Mouse (Mus musculus): ENCODE results near the gene Pepd. TPM values are rescaled to one million over a fixed set of nuclear protein-coding genes. Genes with fewer than 3 reads are reported as not detected.

The Pepd gene
- polyA plus RNA-seq, 1 experiment = 82.9 TPM

DNA sequence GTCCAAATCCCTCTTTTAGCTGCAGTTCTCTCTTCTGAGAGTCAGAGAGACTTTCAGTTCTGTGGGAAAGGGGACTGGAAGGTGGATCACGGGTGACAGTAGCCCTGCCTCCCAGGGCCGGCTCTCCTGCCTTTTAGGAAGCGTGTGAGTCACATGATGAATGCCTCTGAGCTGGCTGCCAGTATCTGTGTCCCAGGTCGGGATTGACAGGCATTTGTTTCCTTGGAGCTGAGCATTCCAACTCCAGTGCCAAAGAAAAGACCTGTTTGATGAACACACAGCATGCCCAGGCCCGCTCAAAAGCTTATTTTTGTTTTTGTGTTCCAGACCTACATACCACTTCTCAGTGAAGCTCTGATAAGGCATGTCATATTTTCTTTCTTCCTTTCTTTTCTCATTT lies 164.5 kb downstream of the Pepd start:
- Histone ChIP-seq H3K27me3 (ENCODE audit: control insufficient read depth, insufficient read depth, insufficient read length) (no peaks in the 10 kb centered on the region), H3K4me3 (ENCODE audit: insufficient read depth, poor library complexity, severe bottlenecking) (no peak overlapping the region), H3ac (ENCODE audit: control insufficient read depth, insufficient read length, low read depth) (no peak overlapping the region), H3K36me3 (ENCODE audit: control insufficient read depth, insufficient read depth) (no peaks in the 10 kb centered on the region), H3K79me3 (ENCODE audit: low read depth) (no peaks in the 10 kb centered on the region), H3K79me2 (ENCODE audit: control insufficient read depth, insufficient read depth) (no peaks in the 10 kb centered on the region)
- TF ChIP-seq MYOG (IDR thresholded peaks at IDR 0.05; ENCODE audit: control insufficient read depth, extremely low read depth, insufficient read length) = no peak
- no peak for TF ChIP-seq MYOD1 (IDR thresholded peaks at IDR 0.05; ENCODE audit: control insufficient read depth, insufficient read length, low read depth)
- TF ChIP-seq CTCF (IDR thresholded peaks at IDR 0.05; ENCODE audit: control insufficient read depth, insufficient read depth, insufficient read length) = no peak
- TF ChIP-seq FOSL1 (IDR thresholded peaks at IDR 0.05; ENCODE audit: insufficient read depth, low read length, poor library complexity, severe bottlenecking) = no peak
- no peak for TF ChIP-seq CEBPB (IDR thresholded peaks at IDR 0.05; ENCODE audit: low read depth)
- TF ChIP-seq USF1 (IDR thresholded peaks at IDR 0.05; ENCODE audit: low read depth) = no peak
- TF ChIP-seq MAX (IDR thresholded peaks at IDR 0.05) = no peak

DNA sequence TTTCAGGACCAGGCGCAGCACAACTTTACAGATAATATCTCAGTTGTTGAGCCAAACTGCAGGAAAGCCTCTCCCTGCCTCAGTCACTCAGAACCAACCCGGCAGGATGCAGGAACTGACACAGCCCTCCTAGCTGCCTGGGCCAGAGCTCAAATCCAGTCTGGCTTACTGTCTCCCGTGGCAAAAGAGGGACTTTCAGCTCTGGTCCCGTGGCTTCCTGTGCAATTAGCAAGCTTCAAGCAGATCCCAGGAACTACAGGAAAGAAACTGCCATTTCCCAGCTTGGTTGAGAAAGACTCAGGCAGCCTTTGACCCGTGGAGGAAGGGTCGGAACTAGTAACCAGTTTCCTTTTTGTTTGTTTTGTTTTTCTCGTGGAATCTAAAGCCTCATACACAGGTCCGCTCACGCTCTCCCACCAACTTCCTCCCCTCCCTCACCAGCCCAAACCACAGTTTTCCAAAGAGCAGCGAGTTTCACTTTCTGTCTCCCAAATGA lies 168.7 kb downstream of the Pepd start:
- Histone ChIP-seq H3K4me3 (ENCODE audit: insufficient read depth, poor library complexity, severe bottlenecking) (no peak overlapping the region), H3K79me2 (ENCODE audit: control insufficient read depth, insufficient read depth) (no peaks in the 10 kb centered on the region)
- TF ChIP-seq USF1 (IDR thresholded peaks at IDR 0.05; ENCODE audit: low read depth) (no peak), CEBPB (IDR thresholded peaks at IDR 0.05; ENCODE audit: low read depth) (no peak), MYOD1 (IDR thresholded peaks at IDR 0.05; ENCODE audit: control insufficient read depth, insufficient read length, low read depth) (no peak), FOSL1 (IDR thresholded peaks at IDR 0.05; ENCODE audit: insufficient read depth, low read length, poor library complexity, severe bottlenecking) (no peak), MAX (IDR thresholded peaks at IDR 0.05) (no peak), CTCF (IDR thresholded peaks at IDR 0.05; ENCODE audit: control insufficient read depth, insufficient read depth, insufficient read length) (no peak), MYOG (IDR thresholded peaks at IDR 0.05; ENCODE audit: control insufficient read depth, extremely low read depth, insufficient read length) (no peak)

DNA sequence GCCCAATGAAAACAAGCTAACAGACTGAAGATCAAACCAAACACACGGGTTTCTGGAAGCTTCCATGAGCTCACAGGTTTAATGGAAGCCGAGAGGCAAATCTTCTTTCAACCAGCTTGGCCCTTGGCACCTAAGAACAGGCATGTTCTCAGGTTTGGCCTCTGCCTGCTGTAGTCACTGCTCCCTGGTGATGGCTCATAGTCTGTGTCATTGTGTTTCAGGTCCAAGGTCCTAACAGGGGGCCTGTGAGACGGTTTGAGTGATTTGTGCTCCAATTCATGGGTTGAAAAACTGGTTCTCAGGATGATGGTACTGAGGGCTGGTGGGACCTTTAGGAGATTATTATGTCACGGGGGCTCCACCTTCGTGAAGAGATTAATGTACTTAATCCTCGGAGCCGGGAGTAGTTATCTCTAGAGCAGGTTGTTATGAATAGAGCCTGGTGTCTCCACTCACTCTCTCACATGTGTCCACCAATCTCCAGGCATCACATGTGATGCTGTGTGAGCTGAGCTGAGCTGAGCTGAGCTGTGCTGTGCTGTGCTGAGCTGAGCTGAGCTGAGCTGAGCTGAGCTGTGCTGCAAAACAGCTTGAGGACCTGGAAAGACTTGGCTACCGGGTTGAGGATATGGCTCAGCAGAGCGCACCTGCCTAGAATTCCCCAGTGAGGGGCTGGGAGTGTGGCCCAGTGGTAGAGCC lies 169.4 kb downstream of the Pepd start:
- Histone ChIP-seq H3K79me2 (ENCODE audit: control insufficient read depth, insufficient read depth) (no peaks in the 10 kb centered on the region), H3K36me3 (ENCODE audit: control insufficient read depth, insufficient read depth) (no peaks in the 10 kb centered on the region), H3K4me3 (ENCODE audit: insufficient read depth, poor library complexity, severe bottlenecking) (no peak overlapping the region), H3ac (ENCODE audit: control insufficient read depth, insufficient read length, low read depth) (no peak overlapping the region), H3K27me3 (ENCODE audit: control insufficient read depth, insufficient read depth, insufficient read length) (no peaks in the 10 kb centered on the region), H3K79me3 (ENCODE audit: low read depth) (no peaks in the 10 kb centered on the region)
- TF ChIP-seq MYOG (IDR thresholded peaks at IDR 0.05; ENCODE audit: control insufficient read depth, extremely low read depth, insufficient read length) = no peak
- TF ChIP-seq FOSL1 (IDR thresholded peaks at IDR 0.05; ENCODE audit: insufficient read depth, low read length, poor library complexity, severe bottlenecking) = no peak
- no peak for TF ChIP-seq CTCF (IDR thresholded peaks at IDR 0.05; ENCODE audit: control insufficient read depth, insufficient read depth, insufficient read length)
- no peak for TF ChIP-seq USF1 (IDR thresholded peaks at IDR 0.05; ENCODE audit: low read depth)
- no peak for TF ChIP-seq MYOD1 (IDR thresholded peaks at IDR 0.05; ENCODE audit: control insufficient read depth, insufficient read length, low read depth)
- no peak for TF ChIP-seq MAX (IDR thresholded peaks at IDR 0.05)
- TF ChIP-seq CEBPB (IDR thresholded peaks at IDR 0.05; ENCODE audit: low read depth) = no peak

More for the DNA sequence above, 168.7 kb downstream of the Pepd start:
- Histone ChIP-seq H3K27me3 (ENCODE audit: control insufficient read depth, insufficient read depth, insufficient read length) (no peaks in the 10 kb centered on the region), H3ac (ENCODE audit: control insufficient read depth, insufficient read length, low read depth) (peak overlapping the region; percentile 32), H3K79me3 (ENCODE audit: low read depth) (no peaks in the 10 kb centered on the region), H3K36me3 (ENCODE audit: control insufficient read depth, insufficient read depth) (no peaks in the 10 kb centered on the region)

DNA sequence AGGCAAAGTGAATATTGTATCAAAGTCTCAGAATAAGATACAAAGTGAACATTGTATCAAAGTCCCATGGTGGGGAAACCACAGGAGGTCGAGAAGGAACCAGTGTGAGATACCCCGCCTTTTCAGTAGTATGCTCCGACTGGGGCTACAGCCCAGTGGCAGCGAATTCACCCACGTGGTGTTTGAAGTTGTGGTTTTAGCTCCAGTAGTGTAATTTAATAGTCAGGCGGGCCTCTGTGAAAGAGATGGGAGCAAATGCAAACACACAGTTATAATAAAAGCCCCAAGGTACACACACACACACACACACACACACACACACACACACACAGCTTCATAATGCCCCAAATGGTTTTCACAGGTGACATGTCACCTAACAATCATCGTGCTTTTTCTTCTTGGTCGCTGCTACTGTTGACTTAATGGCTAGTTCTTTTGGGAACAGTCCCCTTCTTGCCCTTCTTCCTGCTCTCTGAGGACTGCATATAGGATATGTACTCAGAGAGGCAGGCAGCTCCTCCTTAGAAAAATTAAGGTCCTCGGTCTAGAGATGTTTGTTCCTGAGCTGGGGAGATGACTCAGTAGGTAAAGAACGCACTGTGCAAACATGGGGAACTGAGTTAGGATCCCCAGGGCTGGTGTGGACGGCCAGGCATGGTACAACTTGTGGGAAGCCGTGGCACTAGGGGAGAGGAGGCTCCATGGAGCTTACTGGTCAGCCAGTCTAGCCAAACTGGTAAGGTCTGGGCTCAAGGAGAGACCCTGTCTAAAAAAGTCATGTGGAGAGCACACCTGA lies 172.6 kb downstream of the Pepd start:
- TF ChIP-seq CTCF (IDR thresholded peaks at IDR 0.05; ENCODE audit: control insufficient read depth, insufficient read depth, insufficient read length) (no peak), USF1 (IDR thresholded peaks at IDR 0.05; ENCODE audit: low read depth) (peak; percentile 44)
- H3ac ChIP-seq (ENCODE audit: control insufficient read depth, insufficient read length, low read depth) = no peak overlapping the region
- no peaks in the 10 kb centered on the region for H3K36me3 ChIP-seq (ENCODE audit: control insufficient read depth, insufficient read depth)
- no peaks in the 10 kb centered on the region for H3K27me3 ChIP-seq (ENCODE audit: control insufficient read depth, insufficient read depth, insufficient read length)
- H3K79me2 ChIP-seq (ENCODE audit: control insufficient read depth, insufficient read depth) = no peaks in the 10 kb centered on the region
- no peaks in the 10 kb centered on the region for H3K79me3 ChIP-seq (ENCODE audit: low read depth)
- no peak overlapping the region for H3K4me3 ChIP-seq (ENCODE audit: insufficient read depth, poor library complexity, severe bottlenecking)

DNA sequence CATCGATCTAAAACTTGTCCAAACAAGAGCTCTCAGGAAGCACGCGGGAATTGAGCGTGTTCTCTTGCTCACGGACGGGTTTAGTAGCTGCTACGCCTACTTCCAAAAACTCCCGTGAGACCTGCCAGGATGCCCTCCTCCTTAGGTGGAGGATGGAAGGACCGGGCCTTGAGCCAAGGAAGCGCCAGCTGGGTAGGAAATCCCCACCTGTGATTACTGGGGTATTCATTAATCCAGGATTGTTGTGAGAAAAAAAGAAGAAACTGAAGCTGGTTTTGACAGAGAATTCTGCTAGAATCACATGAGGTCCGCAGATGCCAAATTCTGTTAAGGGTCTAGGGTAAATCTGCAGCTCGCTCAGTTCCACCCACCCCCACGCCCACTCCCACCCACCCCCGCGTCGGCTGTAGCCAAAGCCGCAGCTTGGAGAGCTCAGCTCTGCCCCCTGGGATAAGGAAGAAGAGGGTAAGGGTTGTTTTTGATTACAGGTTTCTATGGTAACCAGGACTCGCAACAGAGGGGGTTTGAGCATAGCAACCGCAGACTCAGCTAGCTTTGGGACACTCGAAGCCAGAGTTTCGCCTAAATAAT lies 174.2 kb downstream of the Pepd start:
- no peak overlapping the region for H3K4me3 ChIP-seq (ENCODE audit: insufficient read depth, poor library complexity, severe bottlenecking)
- no peaks in the 10 kb centered on the region for H3K79me2 ChIP-seq (ENCODE audit: control insufficient read depth, insufficient read depth)

More for the DNA sequence above, 174.2 kb downstream of the Pepd start:
- Histone ChIP-seq H3K36me3 (ENCODE audit: control insufficient read depth, insufficient read depth) (no peaks in the 10 kb centered on the region), H3ac (ENCODE audit: control insufficient read depth, insufficient read length, low read depth) (no peak overlapping the region), H3K79me3 (ENCODE audit: low read depth) (no peaks in the 10 kb centered on the region), H3K27me3 (ENCODE audit: control insufficient read depth, insufficient read depth, insufficient read length) (no peaks in the 10 kb centered on the region)
- no peak for TF ChIP-seq USF1 (IDR thresholded peaks at IDR 0.05; ENCODE audit: low read depth)
- no peak for TF ChIP-seq CTCF (IDR thresholded peaks at IDR 0.05; ENCODE audit: control insufficient read depth, insufficient read depth, insufficient read length)
- TF ChIP-seq CEBPB (IDR thresholded peaks at IDR 0.05; ENCODE audit: low read depth) = no peak
- no peak for TF ChIP-seq FOSL1 (IDR thresholded peaks at IDR 0.05; ENCODE audit: insufficient read depth, low read length, poor library complexity, severe bottlenecking)
- no peak for TF ChIP-seq MYOD1 (IDR thresholded peaks at IDR 0.05; ENCODE audit: control insufficient read depth, insufficient read length, low read depth)
- TF ChIP-seq MYOG (IDR thresholded peaks at IDR 0.05; ENCODE audit: control insufficient read depth, extremely low read depth, insufficient read length) = no peak
- TF ChIP-seq MAX (IDR thresholded peaks at IDR 0.05) = no peak

All from C2C12 (cell line).